ENCODE assay signal across 17 mouse cellular contexts in genomic region chr13:44319101-44319500, GRCm38 (mm10).
"Had no signal": no experiment of that assay in that cellular context is flagged by ENCODE, and none has a peak within 500 bp of the region (broad histone marks: within the 10 kb centered on the region; RNA-seq: fewer than 3 reads in every experiment).

No protein-coding gene starts in this region.

- H3K4me1 ChIP-seq: lung, embryonic 15.5 days; midbrain, embryonic 13.5 days; midbrain, embryonic 15.5 days; neural tube, embryonic 13.5 days; neural tube, embryonic 15.5 days; stomach, embryonic 15.5 days had no signal

- H3K4me3 ChIP-seq: lung, embryonic 15.5 days; midbrain, embryonic 10.5 days; midbrain, embryonic 13.5 days; midbrain, embryonic 15.5 days; myocyte; neural tube, embryonic 13.5 days; neural tube, embryonic 15.5 days; stomach, embryonic 15.5 days had no signal

- H3K27ac ChIP-seq: lung, embryonic 15.5 days; midbrain, embryonic 10.5 days; midbrain, embryonic 13.5 days; midbrain, embryonic 15.5 days; neural tube, embryonic 13.5 days; neural tube, embryonic 15.5 days; stomach, embryonic 15.5 days; stomach, postnatal 0 days had no signal

- DNase-seq: lung, adult 18-20 months; lung, postnatal 14 days; lung, postnatal 4 days; right cerebral cortex, postnatal 14 days; thymus, adult 2 months; thymus, postnatal 25 days; thymus, postnatal 4 days had no signal

- H3K36me3 ChIP-seq: lung, embryonic 15.5 days; midbrain, embryonic 10.5 days; midbrain, embryonic 13.5 days; midbrain, embryonic 15.5 days; neural tube, embryonic 13.5 days; neural tube, embryonic 15.5 days; stomach, embryonic 15.5 days had no signal

- H3K4me2 ChIP-seq: lung, embryonic 15.5 days; midbrain, embryonic 13.5 days; midbrain, embryonic 15.5 days; neural tube, embryonic 13.5 days; neural tube, embryonic 15.5 days; stomach, embryonic 15.5 days had no signal

- H3K27me3 ChIP-seq: lung, embryonic 15.5 days; midbrain, embryonic 13.5 days; midbrain, embryonic 15.5 days; neural tube, embryonic 13.5 days; neural tube, embryonic 15.5 days; stomach, embryonic 15.5 days had no signal

- ATAC-seq: lung, postnatal 0 days; midbrain, embryonic 13.5 days; midbrain, embryonic 15.5 days had no signal

- H3K9me3 ChIP-seq: lung, embryonic 15.5 days; midbrain, embryonic 10.5 days; midbrain, embryonic 13.5 days; midbrain, embryonic 15.5 days; neural tube, embryonic 15.5 days; stomach, embryonic 15.5 days had no signal

- H3K9ac ChIP-seq: lung, embryonic 15.5 days; midbrain, embryonic 13.5 days; midbrain, embryonic 15.5 days; neural tube, embryonic 13.5 days; neural tube, embryonic 15.5 days; stomach, embryonic 15.5 days had no signal
